Mouse (Mus musculus): Measurements from ENCODE around the gene Fgf11.
A peak's percentile ranks its signal among the peaks of the same experiment; 100 is the strongest.

The Fgf11 gene

GRCm38 (mm10) chr11:69778985-69779384 is 22.7 kb downstream of the Fgf11 start:
- no peak for DNase-seq

- no peak for DNase-seq
Measured at GRCm38 (mm10) chr11:69778258-69778982, 23.2 kb downstream of the Fgf11 start.

- DNase-seq: no peak
Measured at GRCm38 (mm10) chr11:69777504-69778257, 24.0 kb downstream of the Fgf11 start.

GRCm38 (mm10) chr11:69776488-69776887 is 25.2 kb downstream of the Fgf11 start:
- DNase-seq: no peak

GRCm38 (mm10) chr11:69775716-69776115 is 25.9 kb downstream of the Fgf11 start:
- no peak for DNase-seq

- DNase-seq: no peak
Measured at GRCm38 (mm10) chr11:69774961-69775360, 26.7 kb downstream of the Fgf11 start.

GRCm38 (mm10) chr11:69767625-69767909 is 34.1 kb downstream of the Fgf11 start:
- DNase-seq: no peak

- DNase-seq: no peak
Measured at GRCm38 (mm10) chr11:69766872-69767624, 34.6 kb downstream of the Fgf11 start.

- peak; percentile 78 for DNase-seq
Measured at GRCm38 (mm10) chr11:69766126-69766609, 35.5 kb downstream of the Fgf11 start.

- DNase-seq: peak; percentile 37
Measured at GRCm38 (mm10) chr11:69765221-69766125, 36.2 kb downstream of the Fgf11 start, which contains the start of gene Zbtb4. Gene Zbtb4 (plus strand): TSS chr11:69765912.

GRCm38 (mm10) chr11:69763551-69763950 is 38.1 kb downstream of the Fgf11 start:
- DNase-seq: no peak

- no peak for DNase-seq
Measured at GRCm38 (mm10) chr11:69761868-69762267, 39.8 kb downstream of the Fgf11 start, which contains the start of gene Slc35g3. Gene Slc35g3 (minus strand): TSS chr11:69761968.

- DNase-seq: no peak
Measured at GRCm38 (mm10) chr11:69760901-69761200, 40.8 kb downstream of the Fgf11 start.

GRCm38 (mm10) chr11:69760160-69760900 is 41.3 kb downstream of the Fgf11 start:
- DNase-seq: no peak

GRCm38 (mm10) chr11:69758971-69759721 is 42.5 kb downstream of the Fgf11 start:
- DNase-seq: peak; percentile 91

- DNase-seq: peak; percentile 97
Measured at GRCm38 (mm10) chr11:69758478-69758970, 43.1 kb downstream of the Fgf11 start, which contains the start of gene Polr2a. Gene Polr2a (minus strand): TSS chr11:69758637.

GRCm38 (mm10) chr11:69758090-69758456 is 43.6 kb downstream of the Fgf11 start:
- peak; percentile 97 for DNase-seq

- no peak for DNase-seq
Measured at GRCm38 (mm10) chr11:69757303-69758089, 44.2 kb downstream of the Fgf11 start.

- no peak for DNase-seq
Measured at GRCm38 (mm10) chr11:69754701-69755100, 47.0 kb downstream of the Fgf11 start.

- DNase-seq: no peak
Measured at GRCm38 (mm10) chr11:69754233-69754632, 47.4 kb downstream of the Fgf11 start.
